Mouse (Mus musculus) regulatory T cell (primary cell): ENCODE measurements at regions not wholly inside any gene's neighbourhood (a gene's known extent, or its start where the extent isn't known, plus 50 kb on each side); places are given as distances from the start of the nearest gene placed in this dataset.

Source experiments
- in situ Hi-C: fragments of 300-600 bp; cut with MboI, MseI; formaldehyde crosslinking; loops from one replicate; pipeline ENCODE4 v1.15.1; 2025; ENCODE audit warnings: high pct_unique_total_duplicates

DNA sequence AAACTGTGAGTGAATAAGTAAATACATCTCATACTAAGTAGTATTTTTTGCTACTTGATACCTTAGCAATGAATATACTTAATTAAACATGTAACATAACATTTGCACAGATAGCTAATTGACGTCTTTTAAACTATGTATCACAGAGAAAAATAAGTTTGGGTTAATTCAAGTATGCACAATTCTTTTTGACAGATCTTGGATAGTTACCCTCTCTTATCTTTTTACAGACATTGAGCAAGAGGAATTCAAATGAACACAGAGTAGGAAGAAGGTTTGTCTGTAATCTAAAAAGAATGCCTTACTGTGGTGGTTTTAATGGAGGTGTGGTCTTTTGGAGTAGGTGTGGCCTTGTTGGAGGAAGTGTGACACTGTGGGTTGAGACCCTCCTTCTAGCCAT lies 1781.7 kb downstream of the Pcdh7 start:
- in situ Hi-C loops: loop anchor here (10.0 kb wide), 1 partner anchor 1105 kb away; no protein-coding TSS in a partner anchor

DNA sequence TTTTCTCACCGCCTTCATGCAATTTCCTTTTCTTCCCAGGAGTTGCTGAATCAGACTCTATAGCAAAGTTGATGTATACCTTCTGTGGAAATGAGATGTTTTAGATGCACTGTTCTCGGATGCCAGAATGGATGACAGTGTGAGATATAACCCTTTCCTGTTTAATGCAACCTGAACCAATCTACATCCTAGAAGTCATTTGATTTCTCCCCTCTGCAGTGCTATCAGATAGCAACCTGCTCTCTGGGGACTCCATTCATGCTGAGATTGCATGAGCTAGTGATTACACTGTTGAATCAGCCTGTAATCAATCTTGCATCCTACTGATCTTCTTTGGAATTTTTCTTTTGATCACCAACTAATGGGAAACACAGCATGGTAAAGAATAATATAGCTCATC lies 1827.9 kb downstream of the Pcdh7 start:
- in situ Hi-C loops: no loop called here

DNA sequence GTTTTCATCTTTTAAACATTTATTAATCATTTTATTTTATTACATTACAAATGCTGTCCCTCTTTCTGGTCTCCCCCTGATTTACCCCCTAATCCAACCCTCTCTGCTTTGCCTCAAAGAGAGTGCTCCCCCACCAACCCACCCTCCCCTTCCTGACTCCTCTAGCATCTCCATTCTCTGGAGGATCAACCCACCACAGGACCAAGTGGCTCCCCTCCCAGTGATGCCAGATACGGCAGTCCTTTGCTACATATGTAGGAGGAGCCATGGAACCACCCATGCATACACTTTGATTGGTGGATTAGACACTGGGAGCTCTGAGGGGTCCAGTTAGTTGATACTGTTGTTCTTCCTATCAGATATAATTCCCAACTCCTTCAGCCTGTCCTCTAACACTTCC lies 1873.4 kb downstream of the Pcdh7 start:
- in situ Hi-C loops: no loop called here
